Mouse (Mus musculus) CH12.LX (cell line): ENCODE results near the gene Tbc1d10a.

ENCODE experiments used
- CTCF ChIP-seq, 2 experiments: IDR thresholded peaks in 1 of 2; conservative IDR thresholded peaks in 1 of 2; 2 replicates each; pipeline ENCODE4 v1.5.1; 2011 to 2012; ENCODE audit warnings: low read depth in 2 of 2, low read length in 2 of 2, improper control_type of control experiment in 1 of 2, inconsistent platforms in 1 of 2, mild to moderate bottlenecking in 1 of 2, moderate library complexity in 1 of 2
- EP300 ChIP-seq: IDR thresholded peaks from 2 replicates; pipeline ENCODE4 v1.6.1; 2011; ENCODE audit warnings: low read length, improper control_type of control experiment
- HCFC1 ChIP-seq: IDR thresholded peaks from 2 replicates; pipeline ENCODE4 v1.6.1; 2012; ENCODE audit warnings: low read depth, mild to moderate bottlenecking, inconsistent platforms, low read length, improper control_type of control experiment
- MXI1 ChIP-seq: IDR thresholded peaks from 2 replicates; pipeline ENCODE4 v1.6.1; 2011; ENCODE audit warnings: mild to moderate bottlenecking, low read depth, low read length, improper control_type of control experiment
- NELFE ChIP-seq: IDR thresholded peaks from 2 replicates; pipeline ENCODE4 v1.6.1; 2011; ENCODE audit warnings: low read depth, low read length, improper control_type of control experiment
- POLR2A ChIP-seq: IDR thresholded peaks from 2 replicates; pipeline ENCODE4 v1.6.1; 2011; ENCODE audit warnings: low read depth, mild to moderate bottlenecking, improper control_type of control experiment, low read length
- RCOR1 ChIP-seq: conservative IDR thresholded peaks from 2 replicates; pipeline ENCODE4 v1.6.1; 2012; ENCODE audit warnings: low read depth, mild to moderate bottlenecking, inconsistent platforms, low read length, improper control_type of control experiment
- SIN3A ChIP-seq: IDR thresholded peaks from 2 replicates; pipeline ENCODE4 v1.6.1; 2012; ENCODE audit warnings: low read length, improper control_type of control experiment, inconsistent platforms
- TBP ChIP-seq: conservative IDR thresholded peaks from 2 replicates; pipeline ENCODE4 v1.6.1; 2011; ENCODE audit warnings: low read depth, low read length, improper control_type of control experiment
- TCF12 ChIP-seq: IDR thresholded peaks from 2 replicates; pipeline ENCODE4 v1.6.1; 2014; ENCODE audit warnings: low read depth, mild to moderate bottlenecking, inconsistent platforms, low read length, improper control_type of control experiment
- ZKSCAN1 ChIP-seq: IDR thresholded peaks from 2 replicates; pipeline ENCODE4 v1.6.1; 2012; ENCODE audit warnings: low read depth, inconsistent platforms, low read length, improper control_type of control experiment, borderline replicate concordance
- ZMIZ1 ChIP-seq: IDR thresholded peaks from 2 replicates; pipeline ENCODE4 v1.6.1; 2012; ENCODE audit warnings: low read depth, mild to moderate bottlenecking, inconsistent platforms, low read length, improper control_type of control experiment
- ZNF384 ChIP-seq: IDR thresholded peaks from 2 replicates; pipeline ENCODE4 v1.6.1; 2012; ENCODE audit warnings: low read depth, low read length, improper control_type of control experiment, inconsistent platforms

- TF ChIP-seq MXI1 (no peak), ZKSCAN1 (no peak), HCFC1 (no peak), ZMIZ1 (no peak), CTCF (conservative IDR thresholded peaks at IDR 0.05 in 1 of 2, IDR thresholded peaks at IDR 0.05 in 1 of 2; ENCODE audit: low read depth in 2 of 2, low read length in 2 of 2) (no peak), EP300 (no peak), SIN3A (no peak), POLR2A (no peak), NELFE (no peak), ZNF384 (no peak), TBP (no peak), RCOR1 (no peak), TCF12 (no peak)
Measured at GRCm38 (mm10) chr11:4262847-4263246, 76.3 kb downstream of the Tbc1d10a start.
